Mouse (Mus musculus) left cerebral cortex, adult 2 months (tissue): ENCODE data around the gene Hmmr. TPM values are rescaled to one million over a fixed set of nuclear protein-coding genes. Genes with fewer than 3 reads are reported as not detected.

Experiments used
- DNase-seq, 2 experiments: peaks; one replicate each; pipeline ENCODE4 v3.0.0; 2021 to 2022; ENCODE audit warnings: low spot score in 2 of 2, mixed read lengths in 1 of 2; ENCODE audit errors: extremely low spot score in 1 of 2
- H3K27ac ChIP-seq: fragments of 200-600 bp; 2 replicates; pipeline ENCODE4 v1.8.1; 2022
- H3K4me3 ChIP-seq: fragments of 200-600 bp; 2 replicates; pipeline ENCODE4 v1.8.1; 2022
- CTCF ChIP-seq: fragments of 200-600 bp; IDR thresholded peaks from 2 replicates; pipeline ENCODE4 v1.8.1; 2022; ENCODE audit warnings: antibody characterized with exemption, mild to moderate bottlenecking, moderate library complexity
- intact Hi-C: fragments of 180-260 bp; cut with DNase I; formaldehyde crosslinking; loops from one replicate; pipeline ENCODE4 v1.15.1; 2025
- long read RNA-seq, 2 experiments: library from polyadenylated mRNA; stranded (forward); transcript quantifications; one replicate each; pipeline ENCODE4 v2.0.0; 2021; ENCODE audit warnings: borderline mapping rate in 2 of 2
- total RNA-seq, 2 experiments: library from RNA; stranded (reverse); gene quantifications; 2 replicates each; pipeline ENCODE4 v1.2.3; 2021

Gene Hmmr
- total RNA-seq: under 1 TPM; 0.33 to 0.50 TPM
- long read RNA-seq, experiment 1: 0 reads
- long read RNA-seq, experiment 2: 0 reads

DNA sequence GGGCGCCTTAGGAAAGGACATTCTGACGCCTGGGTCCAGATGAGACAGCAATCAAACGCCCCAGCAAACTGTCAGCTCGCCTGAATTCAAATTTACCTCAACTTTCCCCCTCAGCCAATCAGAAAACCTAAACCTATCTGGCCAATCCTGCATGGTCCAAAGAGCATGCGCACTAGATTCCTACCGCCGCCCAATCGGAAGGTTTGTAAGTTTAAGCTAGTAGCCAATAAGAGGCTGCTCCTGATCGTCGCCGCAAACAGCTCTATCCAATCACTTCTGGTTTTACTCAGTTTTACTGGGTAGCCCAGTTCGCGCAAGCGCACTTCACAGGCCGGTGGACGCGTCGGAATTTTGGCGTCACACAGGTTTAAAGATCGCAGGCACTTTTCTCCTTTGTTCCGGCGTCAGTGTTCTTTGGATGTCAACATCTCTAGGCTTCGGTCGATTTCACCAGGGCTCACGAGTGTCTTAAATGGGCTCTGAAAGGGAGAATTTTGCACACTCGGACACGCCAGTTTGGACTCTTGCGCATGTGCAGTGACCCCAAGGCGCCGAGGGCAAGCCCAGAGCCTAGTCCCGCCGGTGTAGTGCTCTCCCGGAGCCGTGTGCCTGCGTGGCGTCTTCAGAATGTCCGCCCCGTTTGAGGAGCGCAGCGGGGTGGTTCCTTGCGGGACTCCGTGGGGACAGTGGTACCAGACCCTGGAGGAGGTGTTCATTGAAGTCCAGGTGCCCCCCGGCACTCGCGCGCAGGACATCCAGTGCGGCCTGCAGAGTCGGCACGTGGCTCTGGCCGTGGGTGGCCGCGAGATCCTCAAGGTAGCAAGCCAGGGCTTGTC lies at the start of gene Hmmr, which contains the start of gene Nudcd2:
TSS of gene Hmmr (minus strand) at position 84 of the 836 bp plus-strand sequence.
TSS of gene Nudcd2 (plus strand) at position 329 of the 836 bp plus-strand sequence.
- Histone ChIP-seq H3K4me3 (peak within 1 kb of the TSS; percentile 69), H3K27ac (peak within 1 kb of the TSS; percentile 88)
- intact Hi-C loops: loop anchor here (2.0 kb wide), 2 partner anchors 21 to 41 kb away; partner anchors contain the start of gene Ccng1
- DNase-seq: peak; percentile 89 to 93
- TF ChIP-seq CTCF: no peak; the same call in 1 of the 2 replicates

- Histone ChIP-seq H3K4me3 (no peak overlapping the region), H3K27ac (peak overlapping the region; percentile 94)
- DNase-seq: no peak
- intact Hi-C loops: loop anchor here (5.0 to 10.0 kb wide), 6 partner anchors 90 to 1825 kb away; no protein-coding TSS in a partner anchor
- TF ChIP-seq CTCF: no peak
Measured at GRCm38 (mm10) chr11:40781857-40782256, 48.6 kb upstream of the Hmmr start.

DNA sequence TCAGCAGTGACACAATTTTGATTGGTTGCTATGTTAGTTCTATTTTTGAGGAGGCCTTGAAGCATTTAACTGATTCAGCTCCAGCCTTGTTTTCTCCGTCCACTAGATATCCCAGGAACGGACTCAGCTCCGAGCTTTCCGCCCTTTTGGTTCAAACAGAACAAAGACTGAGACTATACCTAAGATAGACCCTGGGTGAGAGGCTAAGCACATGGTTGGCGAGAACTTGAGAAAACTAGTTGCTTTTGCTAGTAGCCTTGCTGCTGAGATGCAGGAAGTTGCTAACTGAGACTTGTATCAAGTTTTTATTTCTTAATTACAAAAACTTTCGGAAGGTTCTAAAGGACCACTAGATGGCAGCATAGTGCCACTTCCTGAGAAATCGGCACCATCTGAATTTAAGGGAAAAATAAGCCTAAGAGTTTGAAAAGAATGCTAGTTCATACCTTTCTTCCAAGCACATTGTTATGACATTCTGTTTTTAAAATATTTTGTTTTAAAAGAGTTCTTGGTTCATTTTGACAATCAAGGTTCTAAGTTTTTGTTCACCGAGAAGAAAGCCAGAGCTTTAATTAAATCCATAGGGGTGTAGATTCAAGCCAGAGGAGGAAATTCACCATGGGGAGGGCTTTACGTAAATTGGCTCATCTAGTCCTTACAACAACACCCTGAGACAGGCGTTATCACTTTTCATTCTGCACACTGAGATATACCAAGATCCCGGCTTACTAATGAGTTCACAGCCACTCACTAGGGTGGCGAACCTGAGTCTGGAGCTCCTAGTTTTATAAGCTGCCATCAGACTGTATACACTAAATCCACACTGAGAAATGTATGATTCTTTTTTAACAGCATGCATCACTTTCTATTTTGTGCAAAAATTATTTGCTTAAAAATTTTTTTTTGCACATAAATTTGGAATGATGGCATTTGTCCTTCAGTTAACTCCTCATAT lies 42.4 kb upstream of the Hmmr start:
- TF ChIP-seq CTCF: peak; percentile 82
- Histone ChIP-seq H3K27ac (no peak overlapping the region), H3K4me3 (peak overlapping the region; percentile 16; the same call in 1 of the 2 replicates)
- intact Hi-C loops: loop anchor here (10.0 kb wide), 3 partner anchors 659 to 1649 kb away; no protein-coding TSS in a partner anchor
- no peak for DNase-seq

DNA sequence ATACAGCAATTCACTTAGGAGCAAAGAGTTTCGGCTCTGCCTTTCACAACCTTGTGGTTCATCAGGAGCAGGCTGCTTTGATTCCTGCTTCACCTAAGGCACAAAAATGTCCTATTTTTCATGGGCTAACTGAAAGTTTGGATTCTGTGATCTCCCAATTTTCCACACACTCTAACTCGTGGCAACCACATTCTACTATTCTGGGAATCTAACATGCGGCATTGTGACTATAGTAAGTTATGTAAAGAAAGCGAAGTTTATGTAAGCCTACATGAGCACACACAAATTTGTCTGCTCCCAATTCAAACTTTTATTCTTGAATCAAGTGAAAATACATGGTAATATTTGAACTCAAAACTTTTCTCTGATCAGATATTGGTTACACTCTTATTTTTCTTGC lies 31.5 kb upstream of the Hmmr start:
- no peak for DNase-seq
- Histone ChIP-seq H3K27ac (peak overlapping the region; percentile 69), H3K4me3 (no peak overlapping the region)
- no peak for TF ChIP-seq CTCF
- intact Hi-C loops: no loop called here

GRCm38 (mm10) chr11:40763395-40763794 lies 30.2 kb upstream of the Hmmr start:
- no peak overlapping the region for H3K4me3 ChIP-seq
- no peak for DNase-seq
- intact Hi-C loops: no loop called here
- no peak overlapping the region for H3K27ac ChIP-seq
- TF ChIP-seq CTCF: peak; percentile 63

GRCm38 (mm10) chr11:40759896-40760295 lies 26.7 kb upstream of the Hmmr start:
- TF ChIP-seq CTCF: no peak
- no peak overlapping the region for H3K27ac ChIP-seq
- DNase-seq: no peak
- no peak overlapping the region for H3K4me3 ChIP-seq
- intact Hi-C loops: no loop called here

DNA sequence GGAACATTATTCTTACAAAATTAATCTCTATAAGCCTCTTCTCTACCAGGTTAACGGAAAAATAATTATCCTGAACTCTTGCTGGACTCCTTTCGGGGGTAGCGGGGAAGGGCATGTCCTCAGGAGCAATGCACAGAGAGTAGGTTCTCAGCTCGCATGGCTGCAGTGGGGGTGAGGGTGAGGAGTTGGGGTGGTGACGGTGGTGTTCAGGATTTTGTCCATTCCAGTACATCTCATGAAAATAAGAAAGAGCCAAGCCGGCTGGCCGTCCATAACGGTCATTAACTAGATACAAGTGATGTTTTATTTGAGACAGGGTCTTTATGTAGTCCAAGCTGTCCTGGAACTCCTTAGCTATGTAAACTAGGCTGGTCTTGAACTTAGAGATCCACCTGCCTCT lies 22.7 kb upstream of the Hmmr start:
- no peak for TF ChIP-seq CTCF
- DNase-seq: no peak
- Histone ChIP-seq H3K27ac (peak overlapping the region; percentile 96), H3K4me3 (no peak overlapping the region)
- intact Hi-C loops: loop anchor here (1.0 to 2.0 kb wide), 2 partner anchors 21 to 64 kb away; no protein-coding TSS in a partner anchor

GRCm38 (mm10) chr11:40755109-40755627 lies 21.9 kb upstream of the Hmmr start, which contains the start of gene Ccng1:
Ccng1 (minus strand) TSS chr11:40755311.
- intact Hi-C loops: loop anchor here (1.0 to 2.0 kb wide), 2 partner anchors 20 to 63 kb away; no protein-coding TSS in a partner anchor
- TF ChIP-seq CTCF: no peak
- DNase-seq: peak; percentile 83 to 91

DNA sequence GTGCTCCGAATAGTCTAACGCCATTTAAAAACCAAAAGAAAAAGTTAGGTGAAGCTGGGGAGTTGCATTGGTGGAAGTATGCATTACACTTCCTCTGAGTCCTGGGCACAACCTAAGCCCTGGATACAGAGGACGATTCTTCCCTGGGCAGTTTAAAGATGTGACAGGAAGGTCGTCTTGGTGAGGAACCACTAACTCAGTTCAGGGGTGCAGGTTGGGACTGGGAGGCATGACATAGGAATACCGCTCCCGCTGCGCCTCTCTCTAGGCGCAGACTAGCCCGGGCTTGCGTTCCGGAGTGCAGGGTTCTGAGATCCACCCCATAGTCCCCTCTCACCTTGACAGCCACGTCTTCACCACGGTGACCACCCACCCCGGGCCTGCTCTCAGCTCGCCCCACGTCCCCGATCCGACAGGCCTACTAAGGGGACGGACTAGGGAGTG lies 21.5 kb upstream of the Hmmr start:
- Histone ChIP-seq H3K27ac (peak overlapping the region; percentile 96), H3K4me3 (peak overlapping the region; percentile 98)
- intact Hi-C loops: loop anchor here (1.0 to 2.0 kb wide), 2 partner anchors 20 to 62 kb away; no protein-coding TSS in a partner anchor
- no peak for DNase-seq
- TF ChIP-seq CTCF: no peak

More at GRCm38 (mm10) chr11:40755109-40755627, 21.9 kb upstream of the Hmmr start, which contains the start of gene Ccng1:
- peak within 1 kb of the TSS; percentile 98 for H3K4me3 ChIP-seq
- peak within 1 kb of the TSS; percentile 96 for H3K27ac ChIP-seq

DNA sequence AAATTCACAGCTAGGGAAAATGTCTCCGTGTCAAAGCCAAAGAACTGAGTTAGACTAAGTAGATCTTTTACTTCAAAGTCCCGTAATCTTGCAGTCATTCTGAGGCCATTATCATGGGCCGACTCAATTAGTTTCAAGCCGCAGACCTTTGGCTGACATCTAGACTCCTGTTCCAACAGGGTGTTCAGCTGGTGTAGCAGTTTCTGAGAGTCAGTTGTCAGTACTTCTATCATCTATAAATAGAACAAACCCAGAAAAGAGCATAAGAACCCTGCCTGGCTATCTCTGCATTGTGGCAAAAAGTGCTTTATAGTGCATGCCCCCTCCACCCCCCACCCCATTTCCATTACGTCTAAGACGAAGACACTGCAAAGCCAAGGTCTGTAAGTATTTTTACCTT lies 20.6 kb upstream of the Hmmr start:
- DNase-seq: no peak
- intact Hi-C loops: loop anchor here (2.0 kb wide), 1 partner anchor 19 kb away; no protein-coding TSS in a partner anchor
- Histone ChIP-seq H3K4me3 (peak overlapping the region; percentile 98; the same call in 1 of the 2 replicates), H3K27ac (no peak overlapping the region; the same call in 1 of the 2 replicates)
- TF ChIP-seq CTCF: no peak

DNA sequence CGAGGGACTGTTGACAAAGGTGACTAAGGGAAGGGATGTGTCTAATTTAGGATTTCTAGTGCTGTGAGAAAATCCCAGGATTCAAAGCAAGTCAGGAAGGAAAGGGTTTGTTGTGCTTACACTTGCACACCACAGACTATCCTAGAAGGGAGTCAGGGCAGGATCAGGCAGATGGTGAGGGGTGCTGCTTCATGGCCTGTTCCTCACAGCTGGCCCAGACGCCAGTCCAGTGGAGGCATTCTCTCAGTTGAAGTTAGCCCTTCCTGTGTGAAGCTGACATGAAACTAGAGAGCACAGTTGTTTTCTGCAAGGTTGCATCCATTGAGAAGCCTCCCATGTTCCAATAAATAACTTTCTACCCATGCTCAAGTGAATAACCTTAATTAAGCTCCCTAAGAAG lies 14.5 kb upstream of the Hmmr start:
- intact Hi-C loops: no loop called here
- TF ChIP-seq CTCF: no peak
- H3K27ac ChIP-seq: no peak overlapping the region
- no peak overlapping the region for H3K4me3 ChIP-seq
- DNase-seq: no peak
